Mouse (Mus musculus) C2C12 (cell line): ENCODE measurements around the gene Tctex1d2. TPM values are rescaled to one million over a fixed set of nuclear protein-coding genes. Genes with fewer than 3 reads are reported as not detected.

Source experiments
- H3K27me3 ChIP-seq: one replicate; pipeline ENCODE4 v1.6.1; 2011; ENCODE audit not compliant: control insufficient read depth, insufficient read depth, insufficient read length
- H3K36me3 ChIP-seq: one replicate; pipeline ENCODE4 v1.6.1; 2011; ENCODE audit not compliant: control insufficient read depth, insufficient read depth
- H3K4me3 ChIP-seq: one replicate; pipeline ENCODE4 v1.5.1; 2011; ENCODE audit warnings: mild to moderate bottlenecking, control low read depth; ENCODE audit not compliant: poor library complexity, insufficient read depth, severe bottlenecking
- H3K79me2 ChIP-seq: one replicate; pipeline ENCODE4 v1.6.1; 2011; ENCODE audit not compliant: control insufficient read depth, insufficient read depth
- H3K79me3 ChIP-seq: one replicate; pipeline ENCODE4 v1.6.1; 2011; ENCODE audit warnings: low read depth, control low read depth
- H3ac ChIP-seq: one replicate; pipeline ENCODE3; 2011; ENCODE audit warnings: low read depth; ENCODE audit not compliant: control insufficient read depth, insufficient read length
- CEBPB ChIP-seq: IDR thresholded peaks from one replicate; pipeline ENCODE4 v1.6.1; 2011; ENCODE audit warnings: low read depth, mild to moderate bottlenecking, control low read depth, moderate library complexity
- CTCF ChIP-seq: IDR thresholded peaks from one replicate; pipeline ENCODE4 v1.5.1; 2011; ENCODE audit not compliant: control insufficient read depth, insufficient read depth, insufficient read length
- FOSL1 ChIP-seq: IDR thresholded peaks from one replicate; pipeline ENCODE4 v1.8.0; 2011; ENCODE audit warnings: mild to moderate bottlenecking, low read length; ENCODE audit not compliant: poor library complexity, insufficient read depth, severe bottlenecking
- MAX ChIP-seq: IDR thresholded peaks from one replicate; pipeline ENCODE4 v1.6.1; 2011; ENCODE audit warnings: mild to moderate bottlenecking, control low read depth
- MYOD1 ChIP-seq: IDR thresholded peaks from one replicate; pipeline ENCODE4 v1.6.1; 2011; ENCODE audit warnings: low read depth; ENCODE audit not compliant: control insufficient read depth, insufficient read length
- MYOG ChIP-seq: IDR thresholded peaks from one replicate; pipeline ENCODE4 v1.6.1; 2011; ENCODE audit not compliant: control insufficient read depth, insufficient read length; ENCODE audit errors: extremely low read depth
- USF1 ChIP-seq: IDR thresholded peaks from one replicate; pipeline ENCODE4 v1.6.1; 2011; ENCODE audit warnings: low read depth, mild to moderate bottlenecking, control low read depth, moderate library complexity
- polyA plus RNA-seq: library from polyadenylated mRNA; unstranded; fragments of >200 nt; fragmentation: generic; extraction: Trizol; gene quantifications from one replicate; pipeline ENCODE4 v1.2.1, GENCODE M21; 2012; ENCODE audit warnings: missing spikeins

Tctex1d2 gene
- polyA plus RNA-seq, 1 experiment: 16.6 TPM

GRCm38 (mm10) chr16:32386826-32387225 lies 32.7 kb upstream of the Tctex1d2 start:
- H3K4me3 ChIP-seq: no peak overlapping the region
- no peak overlapping the region for H3ac ChIP-seq
- no peaks in the 10 kb centered on the region for H3K27me3 ChIP-seq
- peaks cover 31% of the 10 kb centered on the region for H3K36me3 ChIP-seq
- H3K79me2 ChIP-seq: no peaks in the 10 kb centered on the region
- no peaks in the 10 kb centered on the region for H3K79me3 ChIP-seq
- TF ChIP-seq CTCF (no peak), MAX (no peak), FOSL1 (no peak), USF1 (no peak), CEBPB (no peak), MYOG (no peak), MYOD1 (no peak)

DNA sequence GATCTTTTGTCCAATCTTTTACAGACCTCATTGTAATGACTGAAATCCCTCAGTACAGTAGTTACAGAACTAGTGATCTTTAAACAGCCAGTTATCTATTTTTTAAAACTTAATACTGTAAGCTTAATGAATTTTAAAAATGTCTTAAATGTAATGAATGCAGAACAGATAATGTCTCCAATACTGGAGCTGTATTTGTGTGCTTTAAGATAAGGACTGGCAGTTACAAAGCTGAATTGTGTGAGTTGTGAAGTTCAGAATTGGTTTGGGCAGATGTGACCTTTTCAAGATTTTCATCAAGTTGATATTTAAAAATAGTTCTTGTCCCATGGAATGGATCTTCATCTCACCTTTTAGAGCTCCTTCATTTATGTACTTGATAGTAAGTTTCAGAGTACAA lies 30.5 kb upstream of the Tctex1d2 start:
- Histone ChIP-seq H3K79me3 (no peaks in the 10 kb centered on the region), H3ac (no peak overlapping the region), H3K36me3 (peaks cover 34% of the 10 kb centered on the region), H3K79me2 (no peaks in the 10 kb centered on the region), H3K27me3 (no peaks in the 10 kb centered on the region), H3K4me3 (no peak overlapping the region)
- no peak for TF ChIP-seq CEBPB
- no peak for TF ChIP-seq MAX
- no peak for TF ChIP-seq MYOG
- TF ChIP-seq MYOD1: no peak
- no peak for TF ChIP-seq USF1
- no peak for TF ChIP-seq FOSL1
- TF ChIP-seq CTCF: no peak

- Histone ChIP-seq H3K79me2 (no peaks in the 10 kb centered on the region), H3K27me3 (no peaks in the 10 kb centered on the region), H3K79me3 (no peaks in the 10 kb centered on the region), H3ac (no peak overlapping the region), H3K4me3 (no peak overlapping the region), H3K36me3 (peaks cover 31% of the 10 kb centered on the region)
- no peak for TF ChIP-seq MYOG
- no peak for TF ChIP-seq FOSL1
Measured at GRCm38 (mm10) chr16:32389841-32390240, 29.7 kb upstream of the Tctex1d2 start.

- Histone ChIP-seq H3K79me3 (no peaks in the 10 kb centered on the region), H3K27me3 (no peaks in the 10 kb centered on the region), H3ac (no peak overlapping the region), H3K4me3 (no peak overlapping the region), H3K36me3 (peaks cover 28% of the 10 kb centered on the region), H3K79me2 (no peaks in the 10 kb centered on the region)
- TF ChIP-seq CEBPB: no peak
- TF ChIP-seq MYOD1: no peak
- TF ChIP-seq USF1: no peak
- no peak for TF ChIP-seq FOSL1
- no peak for TF ChIP-seq MYOG
- no peak for TF ChIP-seq MAX
- no peak for TF ChIP-seq CTCF
Measured at GRCm38 (mm10) chr16:32390882-32391281, 28.6 kb upstream of the Tctex1d2 start.

DNA sequence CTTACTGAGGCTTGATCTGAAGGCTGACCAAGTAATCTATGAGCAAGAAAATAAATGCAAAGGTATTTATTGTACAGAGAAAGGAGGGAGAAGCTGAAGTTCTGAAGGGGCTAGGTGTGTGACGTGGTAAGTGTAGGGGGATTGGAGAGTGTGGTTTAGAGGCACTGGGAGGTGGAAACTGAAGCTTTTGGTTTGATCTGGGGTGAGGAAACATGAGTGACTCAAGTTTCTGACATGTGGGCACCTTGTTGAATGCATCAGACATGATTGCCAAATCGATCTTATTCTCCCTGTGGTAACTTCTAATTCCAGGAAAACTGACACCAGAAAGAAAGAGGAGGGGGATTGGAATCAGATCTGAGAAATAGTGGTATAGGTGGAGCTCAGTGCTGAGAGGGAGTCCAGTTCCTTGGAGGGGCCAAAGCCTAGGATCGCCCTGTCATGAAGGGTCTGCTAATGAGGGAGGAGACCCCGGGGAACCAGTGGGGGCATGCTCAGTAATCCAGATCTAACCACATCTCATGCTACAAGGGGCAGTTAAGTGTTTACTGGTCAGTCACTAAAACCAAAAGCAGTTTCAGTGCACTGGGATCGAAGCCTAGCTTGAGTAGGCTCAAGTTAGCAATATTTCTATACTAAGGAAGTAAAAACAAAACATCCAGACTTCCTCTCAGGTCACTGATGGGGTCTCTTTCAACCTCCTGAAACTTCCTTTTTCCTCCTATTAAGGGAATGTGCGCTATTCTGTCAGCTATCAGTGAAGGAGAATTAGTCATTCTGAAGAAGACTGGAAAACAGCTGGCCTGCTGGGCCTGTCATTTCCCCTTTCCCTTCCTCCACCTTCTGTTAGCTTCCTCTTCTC lies 23.6 kb upstream of the Tctex1d2 start:
- H3K79me3 ChIP-seq: no peaks in the 10 kb centered on the region
- no peaks in the 10 kb centered on the region for H3K79me2 ChIP-seq
- H3ac ChIP-seq: no peak overlapping the region
- H3K36me3 ChIP-seq: peaks cover 15% of the 10 kb centered on the region
- H3K4me3 ChIP-seq: no peak overlapping the region
- TF ChIP-seq MYOD1 (no peak), USF1 (no peak)
- H3K27me3 ChIP-seq: no peaks in the 10 kb centered on the region

GRCm38 (mm10) chr16:32396541-32396835 lies 23.0 kb upstream of the Tctex1d2 start:
- H3ac ChIP-seq: no peak overlapping the region
- TF ChIP-seq USF1 (no peak), MYOG (no peak), FOSL1 (no peak), CEBPB (no peak), MAX (no peak), MYOD1 (no peak), CTCF (no peak)
- H3K36me3 ChIP-seq: peaks cover 10% of the 10 kb centered on the region
- no peaks in the 10 kb centered on the region for H3K79me3 ChIP-seq
- H3K27me3 ChIP-seq: no peaks in the 10 kb centered on the region
- no peak overlapping the region for H3K4me3 ChIP-seq
- H3K79me2 ChIP-seq: no peaks in the 10 kb centered on the region
